Mouse (Mus musculus) forelimb bud, embryonic 11.5 days (tissue): ENCODE measurements at regions not wholly inside any gene's neighbourhood (a gene's known extent, or its start where the extent isn't known, plus 50 kb on each side); places are given as distances from the start of the nearest gene placed in this dataset.

Experiments
- DNase-seq: peaks from one replicate; pipeline ENCODE4 v3.0.0-alpha.2; 2012; ENCODE audit warnings: low read depth, low spot score

GRCm38 (mm10) chr11:33061570-33061969 lies 85.6 kb downstream of the Fgf18 start:
- no peak for DNase-seq

GRCm38 (mm10) chr11:33060352-33060751 lies 86.8 kb downstream of the Fgf18 start:
- DNase-seq, result no peak

GRCm38 (mm10) chr11:33050216-33050615 lies 97.0 kb downstream of the Fgf18 start:
- no peak for DNase-seq

- DNase-seq, result no peak
These were observed 107.1 kb downstream of the Fgf18 start for GRCm38 (mm10) chr11:33039854-33040792.

- DNase-seq, result no peak
These were observed 110.8 kb downstream of the Fgf18 start for GRCm38 (mm10) chr11:33036367-33036766.

- no peak for DNase-seq
These were observed 118.3 kb downstream of the Fgf18 start for GRCm38 (mm10) chr11:33028920-33029319.

GRCm38 (mm10) chr11:33027121-33027520 lies 120.1 kb downstream of the Fgf18 start:
- no peak for DNase-seq

GRCm38 (mm10) chr11:33013229-33014185 lies 133.7 kb downstream of the Fgf18 start:
- no peak for DNase-seq

GRCm38 (mm10) chr11:33012384-33013160 lies 134.6 kb downstream of the Fgf18 start:
- DNase-seq, result no peak

GRCm38 (mm10) chr11:33008611-33009010 lies 138.6 kb downstream of the Fgf18 start:
- no peak for DNase-seq

GRCm38 (mm10) chr11:33007826-33008530 lies 139.2 kb downstream of the Fgf18 start:
- no peak for DNase-seq

- DNase-seq, result no peak
These were observed 139.8 kb downstream of the Fgf18 start for GRCm38 (mm10) chr11:33007366-33007765.

GRCm38 (mm10) chr11:33005183-33005582 lies 142.0 kb downstream of the Fgf18 start:
- peak; percentile 83 for DNase-seq

- no peak for DNase-seq
These were observed 142.6 kb downstream of the Fgf18 start for GRCm38 (mm10) chr11:33004603-33005002.

- DNase-seq, result no peak
These were observed 147.4 kb downstream of the Fgf18 start for GRCm38 (mm10) chr11:32999684-33000255.

GRCm38 (mm10) chr11:32998687-32999605 lies 148.3 kb downstream of the Fgf18 start:
- no peak for DNase-seq

GRCm38 (mm10) chr11:32994391-32994790 lies 152.8 kb downstream of the Fgf18 start:
- DNase-seq, result no peak

GRCm38 (mm10) chr11:32993439-32993838 lies 153.8 kb downstream of the Fgf18 start:
- no peak for DNase-seq

- DNase-seq, result no peak
These were observed 156.1 kb downstream of the Fgf18 start for GRCm38 (mm10) chr11:32991036-32991616.
